Mouse (Mus musculus): ENCODE measurements around the gene Syt3.
A peak's percentile ranks its signal among the peaks of the same experiment; 100 is the strongest.

Gene Syt3

GRCm38 (mm10) chr7:44405346-44406014 lies 21.6 kb downstream of the Syt3 start:
- DNase-seq (ENCODE audit: low read depth, low spot score) = peak; percentile 96

DNA sequence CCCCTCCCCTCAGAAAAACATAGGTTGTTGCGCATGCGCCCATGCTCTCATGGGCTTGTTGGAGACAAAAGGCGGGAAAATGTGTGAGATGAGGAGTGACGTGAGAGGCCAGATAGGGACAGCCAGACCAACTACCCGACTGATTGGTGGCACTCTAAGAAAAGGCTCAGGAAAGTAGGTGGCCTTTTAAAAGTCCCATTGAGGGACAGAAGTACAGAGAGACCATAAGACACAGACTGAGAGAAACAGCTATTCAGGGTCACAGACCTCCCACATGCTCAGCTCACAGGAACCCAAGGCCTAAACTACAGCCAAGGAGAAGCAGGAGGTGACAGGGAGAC lies 22.1 kb downstream of the Syt3 start:
- DNase-seq (ENCODE audit: low read depth, low spot score) = no peak

- no peak for DNase-seq (ENCODE audit: low read depth, low spot score)
Observed at GRCm38 (mm10) chr7:44411144-44411543, 27.2 kb downstream of the Syt3 start.

GRCm38 (mm10) chr7:44413307-44413706 lies 29.4 kb downstream of the Syt3 start:
- no peak for DNase-seq (ENCODE audit: low read depth, low spot score)

GRCm38 (mm10) chr7:44427666-44428065 lies 43.8 kb downstream of the Syt3 start:
- no peak for DNase-seq (ENCODE audit: low read depth, low spot score)

DNA sequence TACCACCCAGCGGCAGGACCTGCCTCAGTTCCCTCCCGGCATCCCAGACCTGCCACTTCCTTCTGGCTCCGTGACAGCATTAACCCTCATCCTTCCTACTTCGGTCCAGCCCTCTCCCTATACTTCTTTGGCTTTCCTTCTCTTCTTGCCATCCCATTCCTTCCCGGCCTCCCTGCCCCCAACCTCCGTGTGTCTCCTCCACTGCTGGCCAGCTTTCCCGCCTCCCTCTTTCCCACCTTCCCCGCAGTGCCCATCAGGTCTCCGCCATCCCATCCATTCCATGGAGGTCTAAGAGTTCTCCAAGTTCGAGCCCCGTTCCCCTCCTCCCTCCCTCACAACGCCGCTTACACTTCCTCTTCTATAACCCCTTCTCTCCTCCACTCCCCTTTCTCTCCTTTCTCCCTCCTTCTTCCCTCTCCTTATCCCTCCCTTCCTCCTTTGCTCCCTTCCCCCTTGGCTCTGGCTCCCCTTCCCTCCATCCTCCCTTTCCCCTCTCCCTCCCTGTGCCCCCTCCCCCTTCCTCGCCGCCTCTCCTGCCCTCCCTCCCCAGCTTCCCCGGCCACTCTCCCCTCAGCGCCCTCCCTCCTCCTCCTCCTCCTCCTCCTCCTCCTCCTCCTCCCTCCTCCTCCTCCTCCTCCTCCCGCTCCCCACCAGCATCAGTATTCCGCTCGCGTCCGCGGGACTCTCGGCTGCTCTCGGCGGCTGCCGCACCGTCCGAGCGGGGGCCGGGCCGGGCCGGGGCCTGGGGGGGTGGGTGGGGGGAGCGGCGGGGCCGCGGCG lies 44.5 kb downstream of the Syt3 start:
- DNase-seq (ENCODE audit: low read depth, low spot score) = no peak

DNA sequence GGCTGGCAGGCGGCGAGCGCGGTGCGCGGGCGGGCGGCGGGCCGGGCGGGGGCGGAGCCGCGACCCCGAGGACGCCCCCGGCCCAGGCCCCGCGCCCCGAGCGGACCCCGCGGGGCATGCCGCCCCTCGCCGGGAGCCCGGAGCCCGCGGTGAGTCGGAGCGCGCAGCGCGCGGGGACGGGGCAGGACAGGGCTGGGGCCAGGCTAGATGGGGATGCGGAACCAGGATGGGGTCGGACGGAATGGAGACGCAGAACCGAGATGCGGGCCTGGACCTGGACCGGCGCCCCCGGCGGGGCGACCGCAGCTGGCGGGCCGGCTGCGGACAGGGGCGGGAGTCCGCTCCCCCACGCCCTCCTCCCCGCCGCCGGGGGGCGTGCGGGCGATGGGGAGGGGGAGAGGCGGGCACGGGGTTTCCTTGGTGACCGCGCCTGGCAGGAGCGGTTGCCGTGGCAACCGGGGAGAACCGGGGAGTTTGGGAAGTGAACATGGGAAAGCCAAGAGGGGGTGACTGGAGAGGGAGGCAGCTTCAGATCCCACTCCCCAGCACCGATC lies 45.1 kb downstream of the Syt3 start, which contains the start of gene Lrrc4b:
TSS of gene Lrrc4b (plus strand) at position 51 of the 554 bp plus-strand sequence.
- DNase-seq (ENCODE audit: low read depth, low spot score) = no peak

- DNase-seq (ENCODE audit: low read depth, low spot score) = no peak
Observed at GRCm38 (mm10) chr7:44429534-44430488, 45.9 kb downstream of the Syt3 start.

DNA sequence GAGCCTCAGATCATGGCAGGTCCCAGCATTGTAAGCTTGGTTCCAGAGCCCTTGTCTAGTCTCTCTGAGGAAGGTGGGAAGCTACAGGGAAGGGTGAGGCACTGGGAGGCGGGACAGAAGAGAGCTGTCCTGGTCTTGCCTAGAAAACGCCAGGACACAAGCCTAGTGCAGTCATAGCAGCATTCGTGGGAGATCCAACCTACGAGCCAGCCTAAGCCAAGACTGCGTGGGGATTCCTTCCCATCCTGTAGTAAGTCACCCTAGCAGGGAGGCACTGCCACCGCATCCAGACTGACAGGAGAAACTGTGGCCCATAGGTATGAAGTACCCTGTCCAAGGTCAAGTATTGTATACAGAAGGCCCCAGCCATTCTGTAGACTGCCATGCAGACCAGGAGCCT lies 48.6 kb downstream of the Syt3 start:
- DNase-seq (ENCODE audit: low read depth, low spot score) = no peak

- DNase-seq (ENCODE audit: low read depth, low spot score) = no peak
Observed at GRCm38 (mm10) chr7:44433371-44433770, 49.5 kb downstream of the Syt3 start.

GRCm38 (mm10) chr7:44434089-44434488 lies 50.2 kb downstream of the Syt3 start:
- no peak for DNase-seq (ENCODE audit: low read depth, low spot score)

DNA sequence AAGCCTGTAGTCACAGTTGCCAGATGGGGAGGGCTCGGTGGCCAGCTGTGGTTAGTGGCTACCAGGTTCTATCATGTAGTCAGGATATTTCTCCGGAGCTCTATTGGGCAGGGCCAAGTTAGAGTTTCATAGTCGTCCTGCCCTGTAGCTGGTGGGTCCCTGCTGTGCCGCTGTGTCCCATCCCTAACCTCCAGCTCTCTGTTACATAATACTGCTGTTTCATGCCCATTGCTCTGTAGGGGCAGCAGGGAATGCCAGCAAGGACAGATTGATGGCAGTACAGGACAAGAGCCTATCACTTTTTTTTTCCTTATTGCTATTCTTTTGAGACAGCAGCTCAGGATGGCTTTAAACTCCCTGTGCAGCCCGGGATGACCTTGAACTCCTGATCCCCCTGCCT lies 51.9 kb downstream of the Syt3 start:
- DNase-seq (ENCODE audit: low read depth, low spot score) = no peak

- DNase-seq (ENCODE audit: low read depth, low spot score) = no peak
Observed at GRCm38 (mm10) chr7:44436267-44436666, 52.4 kb downstream of the Syt3 start.

DNA sequence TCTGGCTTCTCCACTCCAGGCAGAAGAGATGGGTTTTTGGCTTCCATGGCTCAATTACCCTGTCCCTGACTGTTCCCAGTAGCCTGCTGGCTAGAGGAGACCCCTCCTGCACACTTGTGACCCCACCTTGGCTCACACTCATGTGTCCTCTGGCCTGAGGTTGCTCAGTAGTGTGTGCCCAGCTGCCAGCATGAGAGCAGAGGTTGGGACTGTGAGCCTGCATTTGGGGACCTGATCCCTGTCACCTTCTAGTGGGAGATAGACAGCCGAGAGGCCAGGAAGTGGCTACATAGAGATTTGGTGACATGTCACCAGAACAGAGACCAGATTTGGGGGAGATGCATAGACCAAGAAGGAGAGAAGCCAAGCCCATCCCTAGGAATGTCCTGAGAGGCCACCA lies 53.3 kb downstream of the Syt3 start:
- DNase-seq (ENCODE audit: low read depth, low spot score) = no peak

GRCm38 (mm10) chr7:44437933-44438332 lies 54.0 kb downstream of the Syt3 start:
- no peak for DNase-seq (ENCODE audit: low read depth, low spot score)

- DNase-seq (ENCODE audit: low read depth, low spot score) = no peak
Observed at GRCm38 (mm10) chr7:44439696-44440095, 55.8 kb downstream of the Syt3 start.

DNA sequence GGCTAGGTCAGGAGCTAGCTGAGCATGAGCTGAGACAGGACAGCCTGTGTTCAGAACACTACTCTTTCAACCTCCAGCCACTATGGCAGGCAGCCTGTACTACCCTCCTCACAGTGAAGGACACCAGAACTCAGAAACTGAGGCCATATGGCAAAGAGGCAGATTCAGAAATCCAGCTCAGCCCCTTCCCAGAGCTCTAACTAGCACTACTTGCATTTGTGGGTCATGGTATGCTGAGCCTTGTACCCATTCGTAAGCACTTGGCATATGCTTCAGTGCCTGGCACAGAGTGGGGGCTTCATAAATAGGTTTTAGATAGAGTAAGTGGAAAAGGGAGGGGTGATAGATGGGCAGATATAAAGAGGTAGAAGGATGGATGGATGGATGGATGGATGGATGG lies 56.6 kb downstream of the Syt3 start:
- DNase-seq (ENCODE audit: low read depth, low spot score) = no peak

DNA sequence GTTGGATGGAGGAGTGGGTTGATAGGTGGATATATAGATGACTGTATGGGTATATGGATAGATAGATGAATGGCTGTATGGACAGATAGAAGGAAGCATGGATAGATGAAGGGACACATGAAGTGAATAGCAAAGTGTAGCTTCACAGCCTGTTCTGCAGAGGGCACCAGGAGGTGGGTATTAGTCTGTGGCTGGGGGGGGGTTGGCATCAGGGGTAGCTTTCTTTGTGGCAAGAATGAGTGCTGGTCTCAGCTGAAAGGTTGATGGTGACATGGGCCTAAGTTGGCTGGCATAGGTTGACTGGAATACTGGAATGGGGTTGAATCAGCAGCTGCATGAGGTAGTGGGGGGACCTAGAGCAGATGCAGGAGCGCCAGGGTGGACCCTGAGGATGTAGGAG lies 57.3 kb downstream of the Syt3 start:
- DNase-seq (ENCODE audit: low read depth, low spot score) = no peak

DNA sequence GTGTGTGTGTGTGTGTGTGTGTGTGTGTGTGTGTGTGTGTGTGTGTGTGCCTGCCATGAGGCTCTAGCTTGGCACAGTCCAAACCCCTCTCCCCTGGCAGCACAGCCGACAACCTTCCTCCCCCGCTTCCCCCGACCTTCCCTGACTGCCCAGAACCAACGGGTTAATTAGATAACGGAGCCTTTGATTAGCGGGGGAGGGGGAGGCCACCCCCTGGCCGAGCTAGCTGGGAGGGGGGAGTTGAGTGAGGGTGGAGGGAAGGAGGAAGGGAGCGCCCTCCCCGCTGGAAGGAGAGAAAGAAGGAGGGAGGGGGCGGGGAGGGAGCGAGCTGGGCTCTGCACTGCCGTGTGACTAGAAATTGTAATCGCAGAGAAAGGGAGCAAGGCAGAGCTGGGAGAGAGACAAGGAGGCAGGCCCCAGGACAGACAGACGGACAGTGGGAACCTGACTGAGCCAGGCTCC lies 57.8 kb downstream of the Syt3 start:
- DNase-seq (ENCODE audit: low read depth, low spot score) = no peak

GRCm38 (mm10) chr7:44442407-44442821 lies 58.5 kb downstream of the Syt3 start:
- DNase-seq (ENCODE audit: low read depth, low spot score) = no peak

- DNase-seq (ENCODE audit: low read depth, low spot score) = no peak
Observed at GRCm38 (mm10) chr7:44443268-44444173, 59.6 kb downstream of the Syt3 start.

All from CD4-positive helper T cell, adult 2 months (primary cell).